Mouse (Mus musculus): Measurements from ENCODE around the gene Slc5a1.

Gene Slc5a1

DNA sequence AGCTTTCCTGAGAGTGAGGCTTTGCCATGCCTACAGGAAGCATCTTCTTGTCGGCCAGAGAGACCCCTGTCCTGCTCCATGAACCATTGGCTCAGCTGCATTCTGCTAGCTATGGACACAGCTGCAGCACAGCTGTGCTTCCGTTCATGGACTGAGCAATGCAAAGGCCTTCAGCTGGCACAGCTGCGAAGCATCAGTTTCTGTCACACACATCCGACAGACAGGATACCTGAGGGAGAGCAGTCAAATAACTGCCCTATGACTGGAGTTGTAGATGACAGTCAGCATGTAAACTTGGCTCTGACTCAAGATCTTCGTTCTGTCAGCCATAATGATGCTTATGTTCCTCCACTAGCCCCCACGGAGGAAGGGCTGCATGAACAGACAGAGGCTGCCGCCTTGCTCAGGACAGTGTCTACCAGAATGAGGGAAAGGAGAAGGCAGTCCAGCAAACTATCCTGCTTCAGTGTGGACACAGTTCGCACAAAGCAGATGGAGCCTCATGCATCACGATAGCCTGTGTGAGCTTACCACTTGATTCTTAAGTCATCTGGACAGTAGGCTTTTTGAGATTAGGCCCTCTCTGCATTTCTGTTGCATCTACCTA, 91.3 kb downstream of the Slc5a1 start:
- DNase-seq = no peak

DNA sequence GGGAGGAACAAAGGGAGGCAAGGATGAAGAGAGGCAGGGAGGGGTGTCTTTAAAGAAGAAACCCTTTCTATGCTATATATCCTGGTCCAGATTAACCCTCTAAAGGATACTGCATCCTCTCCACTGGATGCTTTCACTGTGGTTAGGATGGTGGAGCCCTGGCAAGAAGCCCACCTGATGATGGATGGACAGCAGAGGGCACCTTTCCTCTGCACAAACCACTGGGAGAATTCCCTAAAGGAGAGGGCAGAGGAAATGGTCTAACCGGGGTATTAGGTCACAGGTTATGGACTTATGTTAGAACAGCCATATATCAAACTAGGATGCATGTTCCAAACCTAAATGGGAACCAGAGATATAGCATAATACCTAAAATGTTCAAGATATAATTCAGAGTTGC, 96.1 kb downstream of the Slc5a1 start:
- no peak for DNase-seq

DNA sequence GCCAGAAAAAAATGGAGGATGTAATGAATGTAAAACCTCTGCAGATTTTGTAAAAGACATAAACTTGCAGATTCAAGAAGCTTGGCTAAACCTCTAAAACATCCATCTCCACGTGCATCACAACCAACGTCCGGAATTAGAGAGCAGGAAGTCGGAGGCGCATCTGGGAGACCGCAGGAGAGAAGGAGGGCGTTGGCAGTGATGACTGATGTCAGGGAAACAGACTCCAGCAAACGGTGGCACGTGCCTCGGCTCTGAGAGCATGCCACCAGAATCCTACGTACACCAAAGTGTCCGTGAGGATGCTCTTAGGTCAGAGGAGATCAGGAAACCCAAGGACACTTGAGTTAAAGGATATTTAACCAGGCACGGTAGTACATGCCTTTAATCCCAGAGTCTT, 97.7 kb downstream of the Slc5a1 start:
- no peak for DNase-seq

DNA sequence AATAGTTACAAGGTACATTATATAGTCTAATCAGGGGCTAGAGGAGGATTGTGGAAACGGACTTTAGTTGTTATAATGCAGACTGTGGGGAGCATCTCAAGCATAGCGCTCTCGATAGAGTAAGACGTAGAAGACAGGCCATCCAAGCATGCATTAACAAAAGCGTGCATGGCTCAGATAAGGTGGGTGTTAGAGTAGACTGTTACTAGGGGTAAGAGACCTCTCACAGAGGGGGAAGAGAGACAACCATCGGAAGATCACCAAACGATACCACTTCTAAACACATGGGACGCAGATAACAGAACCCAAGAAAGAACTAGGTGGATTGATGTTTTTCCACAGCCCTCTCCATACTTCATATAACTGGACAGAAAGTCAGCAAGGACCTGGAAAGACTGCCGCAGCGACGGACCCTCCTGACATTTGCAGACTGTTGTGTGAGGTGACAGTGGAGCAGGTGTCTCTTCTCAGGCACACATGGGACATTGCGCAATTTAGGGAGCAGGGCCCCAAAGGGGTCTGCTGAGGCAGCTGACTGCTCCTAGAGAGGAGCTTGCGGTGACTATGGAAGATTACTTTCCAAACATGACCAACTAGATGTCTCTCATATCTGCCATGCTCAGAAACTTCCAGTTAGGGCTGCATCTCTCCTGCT, 98.6 kb downstream of the Slc5a1 start:
- no peak for DNase-seq

DNA sequence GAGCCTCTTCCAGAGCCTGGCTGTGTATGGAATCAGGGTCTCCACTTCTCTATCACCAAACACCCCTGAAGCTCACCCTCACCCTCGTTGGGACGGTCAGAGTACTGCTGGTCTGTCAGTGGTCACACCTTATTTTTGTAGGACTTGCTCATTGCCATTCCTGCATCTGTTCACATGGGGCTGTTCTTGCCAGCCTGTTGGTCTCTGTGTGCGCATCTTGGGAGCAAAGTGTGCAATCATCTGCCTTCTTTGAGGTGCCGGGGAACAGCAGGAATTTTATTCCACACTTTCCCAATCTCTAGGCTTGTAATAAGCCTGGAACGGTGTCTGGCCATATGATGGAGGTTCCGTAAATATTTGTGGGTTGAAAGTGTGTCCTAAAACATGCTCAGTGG, 99.1 kb downstream of the Slc5a1 start:
- no peak for DNase-seq

DNA sequence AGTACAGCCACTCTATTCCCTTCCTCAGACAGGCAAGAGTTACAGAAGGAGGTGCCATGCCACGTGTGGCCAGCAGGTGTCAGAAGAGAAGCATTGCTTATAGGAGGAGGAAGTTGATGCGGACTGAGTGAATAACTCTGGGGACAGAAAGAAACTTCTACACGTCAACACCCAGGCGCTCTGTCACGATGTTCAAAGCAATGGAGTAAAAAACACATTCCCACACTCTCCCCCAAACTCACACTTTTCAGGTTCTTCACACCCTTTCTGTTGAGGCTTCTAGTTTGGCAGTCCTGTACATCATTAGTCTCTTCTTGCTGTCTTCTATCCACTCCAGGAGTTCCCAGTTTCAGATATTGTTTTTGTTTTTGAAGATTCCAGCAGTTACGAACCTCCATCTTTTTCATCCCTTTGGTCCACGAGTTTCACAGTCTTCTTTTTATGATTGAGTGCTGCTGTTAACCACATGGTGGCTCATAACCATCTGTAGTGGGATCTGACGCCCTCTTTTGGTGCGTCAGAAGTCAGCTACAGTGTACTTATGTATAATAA, 99.7 kb downstream of the Slc5a1 start:
- DNase-seq = peak; percentile 36 to 37

DNA sequence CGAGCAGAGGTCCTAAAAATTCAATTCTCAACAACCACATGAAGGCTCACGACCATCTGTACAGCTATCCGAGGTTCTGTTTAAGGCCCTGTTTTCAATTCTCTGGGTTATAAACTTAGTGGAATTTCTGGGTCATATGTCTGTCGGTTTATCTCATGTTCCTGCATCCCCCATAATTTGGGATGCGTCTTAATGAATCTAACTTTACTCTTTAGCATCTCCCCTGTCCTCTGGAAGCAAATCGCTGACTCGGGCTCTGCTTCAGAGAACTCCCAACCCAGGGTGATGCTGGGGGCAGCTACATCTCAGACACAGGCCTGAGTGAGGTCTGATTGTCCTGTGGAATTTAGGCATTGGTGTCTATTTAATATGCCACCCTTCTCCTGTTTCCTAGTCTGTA, 100.3 kb downstream of the Slc5a1 start:
- DNase-seq = no peak

DNA sequence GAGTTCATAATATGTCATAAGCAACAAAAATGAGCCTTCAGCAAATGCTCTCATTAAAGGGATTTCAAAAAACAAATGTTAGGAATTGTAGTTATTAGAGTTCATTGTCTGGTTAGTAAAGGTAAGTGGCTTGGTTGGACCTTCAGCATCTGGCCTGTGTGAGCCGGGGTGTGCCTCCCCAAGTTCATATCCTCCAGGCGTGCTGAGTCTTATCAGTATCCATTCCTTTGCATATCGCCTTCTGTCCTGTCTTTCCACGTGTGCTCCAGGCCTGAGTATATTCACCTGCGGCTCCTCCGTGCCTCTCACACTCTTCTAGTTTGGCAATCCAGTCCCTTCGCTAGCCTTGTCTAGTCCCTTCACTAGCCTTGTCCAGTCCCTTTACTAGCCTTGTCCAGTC, 102.3 kb downstream of the Slc5a1 start:
- no peak for DNase-seq

DNA sequence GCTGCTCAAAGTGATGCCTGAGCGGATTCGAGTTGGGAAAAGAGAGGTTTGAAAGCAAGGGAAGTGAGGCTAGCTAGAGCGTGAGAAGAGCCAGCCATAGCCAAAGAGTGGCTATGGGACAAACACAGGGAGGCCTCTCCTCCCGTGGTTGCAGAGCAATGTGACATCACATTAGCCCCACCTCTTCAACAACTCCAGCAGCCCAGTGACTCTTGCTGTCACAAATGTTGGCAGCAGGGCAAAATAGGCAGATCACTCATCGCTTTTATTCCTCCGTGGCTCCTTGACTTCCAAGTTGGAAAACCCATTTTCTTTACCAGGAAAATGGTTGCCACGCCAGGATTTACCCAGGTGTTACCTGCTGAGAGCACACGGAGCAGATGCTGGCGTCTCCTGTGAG, 103.1 kb downstream of the Slc5a1 start:
- DNase-seq = no peak

DNA sequence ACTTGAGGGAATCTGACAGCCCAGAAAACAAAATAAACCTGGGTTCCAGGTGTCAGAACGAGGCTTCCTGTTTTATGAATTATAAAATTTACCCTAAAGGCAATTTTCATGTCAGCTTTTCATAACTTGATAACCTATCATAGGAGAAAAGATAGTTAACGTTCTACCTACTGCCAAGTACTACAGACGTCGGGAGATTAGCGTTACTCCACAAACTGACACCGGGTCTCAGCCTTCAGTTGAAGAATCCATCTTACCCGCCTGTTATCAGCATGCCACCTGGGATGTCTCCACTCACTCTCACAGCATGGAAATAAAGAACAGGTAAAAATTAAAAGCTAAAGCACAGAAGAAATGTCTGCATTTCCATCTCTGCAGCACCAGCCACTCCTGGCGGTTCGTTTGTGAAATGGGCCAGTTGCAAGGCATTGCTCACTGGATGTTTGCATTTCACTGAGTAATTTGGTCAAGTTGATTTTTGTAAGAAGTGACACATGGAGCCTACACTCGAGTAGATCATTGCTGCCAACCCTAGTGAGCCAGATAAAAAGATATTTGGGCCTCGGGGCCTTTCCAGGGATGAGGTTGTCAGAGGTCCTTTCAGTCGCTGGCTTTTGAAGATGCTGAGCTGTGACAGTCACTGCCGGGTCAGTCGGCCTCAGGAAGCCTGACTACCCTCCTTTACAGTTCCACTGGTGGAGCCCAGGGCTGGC, 104.7 kb downstream of the Slc5a1 start:
- no peak for DNase-seq

DNA sequence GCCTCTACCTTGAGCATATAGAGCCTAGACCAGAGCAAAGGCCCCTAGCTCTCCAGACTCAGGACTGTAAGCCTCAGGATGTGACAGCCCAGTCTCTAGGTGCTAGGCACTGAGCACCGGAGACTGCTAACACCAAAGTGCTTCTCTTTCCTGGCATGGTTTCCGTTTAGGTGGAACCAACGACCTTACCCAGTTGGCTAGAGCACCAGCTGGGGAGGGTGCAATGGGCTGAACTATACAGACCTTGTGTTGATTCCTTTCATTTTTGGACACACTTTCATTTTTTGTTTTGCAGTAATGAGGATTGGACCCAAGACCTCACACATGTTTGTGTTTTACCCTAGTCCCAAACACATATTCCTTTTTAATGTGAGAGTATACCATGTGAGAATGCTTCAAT, 106.5 kb downstream of the Slc5a1 start:
- DNase-seq = no peak

DNA sequence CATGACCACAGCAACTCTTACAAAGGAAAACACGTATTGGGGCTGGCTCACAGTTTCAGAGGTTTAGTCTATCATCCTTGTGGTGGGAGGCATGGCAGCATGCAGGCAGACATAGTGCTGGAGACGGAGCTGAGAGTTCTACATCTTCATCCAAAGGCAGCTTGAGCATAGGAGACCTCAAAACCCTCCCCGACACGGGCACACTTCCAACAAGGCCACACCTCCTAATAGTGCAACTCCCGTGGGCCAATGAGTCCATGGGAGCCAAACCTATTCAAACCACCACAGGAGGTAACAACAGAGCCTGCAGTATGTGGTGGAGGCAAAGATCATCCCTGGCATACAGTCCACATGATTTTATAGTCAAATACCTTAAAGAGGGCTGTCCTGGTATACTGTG, 107.2 kb downstream of the Slc5a1 start:
- DNase-seq = no peak

Data from thymus, adult 18-20 months (tissue).